Mouse (Mus musculus) thymus, adult 2 months (tissue): ENCODE results near the gene Slc24a3.

Experiments
- CTCF ChIP-seq: fragments of 200-500 bp; IDR thresholded peaks from 2 replicates; pipeline ENCODE4 v1.5.1; 2012; ENCODE audit warnings: mild to moderate bottlenecking, control low read depth, low read length, moderate library complexity, borderline replicate concordance; ENCODE audit not compliant: control insufficient read depth, poor library complexity, insufficient read depth; ENCODE audit errors: extremely low read depth
- POLR2A ChIP-seq: fragments of 200-500 bp; IDR thresholded peaks from 2 replicates; pipeline ENCODE4 v1.6.1; 2012; ENCODE audit warnings: mild to moderate bottlenecking, low read length, control low read depth, moderate library complexity; ENCODE audit not compliant: control insufficient read depth, poor library complexity, insufficient read depth; ENCODE audit errors: extremely low read depth

DNA sequence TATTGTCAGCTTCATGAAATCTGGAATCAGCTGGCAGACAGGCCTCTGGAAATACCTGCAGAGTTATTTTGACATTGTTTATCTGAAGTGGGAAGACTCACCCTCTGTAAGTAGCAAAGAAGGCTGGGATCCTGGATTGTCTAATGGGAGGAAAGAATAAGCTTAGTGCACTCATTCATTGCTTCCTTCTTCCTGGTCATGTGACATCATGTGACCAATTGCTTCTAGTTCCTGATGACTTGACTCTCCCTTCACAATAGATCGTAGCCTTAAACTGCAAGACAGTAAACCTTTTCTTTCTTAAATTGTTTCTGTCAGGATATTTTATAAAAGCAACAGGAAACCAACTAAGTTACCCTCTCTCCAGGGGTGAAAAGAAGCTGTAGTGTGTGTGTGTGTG, 374.1 kb downstream of the Slc24a3 start:
- TF ChIP-seq CTCF, result no peak
- no peak for TF ChIP-seq POLR2A
